Mouse (Mus musculus): Measurements from ENCODE around the gene Lrmda.

- TF ChIP-seq CTCF (IDR thresholded peaks at IDR 0.05; ENCODE audit: low read depth, low read length), result no peak
- TF ChIP-seq POLR2A (IDR thresholded peaks at IDR 0.05; ENCODE audit: borderline replicate concordance, low read depth, low read length), result no peak
Observed at GRCm38 (mm10) chr14:22155034-22155433, 135.5 kb downstream of the Lrmda start.
